7 mouse cellular contexts compared by ENCODE assay signal in the genomic region with DNA sequence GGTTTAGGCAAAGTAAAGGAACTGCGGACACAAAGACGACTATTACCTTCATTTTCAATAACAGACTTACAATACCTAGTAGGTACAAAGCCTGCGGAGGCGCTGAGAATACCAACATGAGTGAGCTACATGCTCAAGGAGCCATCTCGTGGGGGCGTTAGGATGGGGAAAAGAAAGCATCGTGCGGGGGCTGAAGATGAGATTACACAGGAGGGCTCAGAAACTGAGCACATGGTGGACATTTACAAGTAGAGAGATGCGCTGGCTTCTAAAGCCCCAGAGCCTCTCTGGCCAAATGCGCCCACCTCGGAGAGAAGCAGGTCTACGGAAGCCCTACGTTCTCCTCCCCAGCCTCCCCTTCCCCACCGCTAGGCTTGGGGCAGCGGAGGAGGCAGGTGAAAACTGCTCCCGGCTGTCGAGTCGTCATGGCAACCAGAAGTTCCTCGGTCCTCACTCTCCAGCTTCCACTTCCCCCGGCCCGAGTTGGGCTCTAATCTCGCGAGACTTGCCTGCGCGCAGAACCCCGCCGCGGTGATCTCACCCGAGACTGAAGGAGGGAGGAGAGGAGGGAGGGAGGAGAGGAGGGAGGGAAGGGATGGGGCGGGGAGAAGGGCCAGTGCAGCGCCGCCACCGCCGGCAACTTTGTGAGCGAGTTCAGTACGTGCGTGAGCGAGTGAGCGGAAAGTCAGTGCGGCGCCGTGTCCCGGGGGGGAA. TPM values are rescaled to one million over a fixed set of nuclear protein-coding genes. Genes with fewer than 3 reads are reported as not detected.
A peak's percentile ranks its signal among the peaks of the same experiment; 100 is the strongest.
DNase-seq lines count a peak whose midpoint lies in the region; ATAC-seq lines count a peak whose summit lies in the region.

A gene (plus strand): TSS at position 501 of the 714 bp plus-strand sequence.

- peak within 1 kb of the TSS; percentile 93 for H3K4me3 ChIP-seq in intestine, embryonic 15.5 days (replicated peaks)
- H3K4me3 ChIP-seq in midbrain, embryonic 10.5 days, result peak within 1 kb of the TSS; percentile 96

- H3K4me2 ChIP-seq in intestine, embryonic 15.5 days (replicated peaks), result peak within 1 kb of the TSS; percentile 90

- DNase-seq in adrenal gland, adult 18-20 months (ENCODE audit: low spot score in 2 of 2), result peak; percentile 88 to 89
- DNase-seq in embryo, embryonic 11 days, result peak; percentile 99
- peak; percentile 81 to 92 for DNase-seq in gastrocnemius, postnatal 36 days
- DNase-seq in left cerebral cortex, postnatal 25 days (ENCODE audit: low spot score in 2 of 2), result peak; percentile 95 to 98
- DNase-seq in midbrain, embryonic 10.5 days (ENCODE audit: low spot score), result peak; percentile 99
- DNase-seq in right cerebral cortex, postnatal 4 days, result peak; percentile 93

- no peaks in the 10 kb centered on the region for H3K36me3 ChIP-seq in intestine, embryonic 15.5 days
- no peaks in the 10 kb centered on the region for H3K36me3 ChIP-seq in midbrain, embryonic 10.5 days

- peak within 1 kb of the TSS; percentile 95 for H3K27ac ChIP-seq in intestine, embryonic 15.5 days
- H3K27ac ChIP-seq in midbrain, embryonic 10.5 days (replicated peaks), result peak within 1 kb of the TSS; percentile 100

- peak; percentile 90 for ATAC-seq in intestine, embryonic 15.5 days

- H3K9ac ChIP-seq in intestine, embryonic 15.5 days, result peak within 1 kb of the TSS; percentile 93

- no peaks in the 10 kb centered on the region for H3K27me3 ChIP-seq in intestine, embryonic 15.5 days (replicated peaks)
- peaks cover 6% of the 10 kb centered on the region for H3K27me3 ChIP-seq in midbrain, embryonic 10.5 days (ENCODE audit: low read depth, poor library complexity, severe bottlenecking)

- intact Hi-C loops in gastrocnemius, postnatal 36 days (cut with DNase I), result loop anchor here (5.0 kb wide), 1 partner anchor 47 kb away; no protein-coding TSS in a partner anchor
- intact Hi-C loops in left cerebral cortex, postnatal 25 days (cut with DNase I), result loop anchor here (1.0 kb wide), 3 partner anchors 65 to 94 kb away; no protein-coding TSS in a partner anchor

- peaks cover 13% of the 10 kb centered on the region for H3K4me1 ChIP-seq in intestine, embryonic 15.5 days (replicated peaks)
- H3K4me1 ChIP-seq in midbrain, embryonic 10.5 days, result peaks cover 51% of the 10 kb centered on the region

- no peaks in the 10 kb centered on the region for H3K9me3 ChIP-seq in intestine, embryonic 15.5 days
- no peaks in the 10 kb centered on the region for H3K9me3 ChIP-seq in midbrain, embryonic 10.5 days (replicated peaks)

- 1% methylated on average over 36 of the region's 43 CpGs for WGBS in intestine, embryonic 15.5 days
- WGBS in midbrain, embryonic 10.5 days, result under 1% methylated on average over 38 of the region's 43 CpGs

RNA-seq across cellular contexts. Expression of the gene that starts here (rescaled TPM):
- total RNA-seq in adrenal gland, adult 18-20 months (2021), result 10 to 100 TPM; 27.7 to 32.6 TPM
- total RNA-seq in gastrocnemius, postnatal 36 days (2021), result 1 to 10 TPM; 7.7 to 8.0 TPM
- 23.8 and 24.7 TPM in 2 replicates for polyA plus RNA-seq in intestine, embryonic 15.5 days (2015; fragmentation: Nextera tagmentation; extraction: Ambion mirVana)
- 100 to 1,000 TPM; 258 to 266 TPM for total RNA-seq in left cerebral cortex, postnatal 25 days (2021)
- 28.6 and 30.3 TPM in 2 replicates for polyA plus RNA-seq in midbrain, embryonic 10.5 days (2016; fragmentation: Nextera tagmentation; extraction: Ambion mirVana)

Comparison
In these comparisons a context has a peak if more than half of its experiments do, and no peak if none do; other contexts are left out.
1. Peak in every context shown above with its lines: DNase-seq, ATAC-seq, H3K4me3 ChIP-seq and H3K27ac ChIP-seq.
2. RNA of the gene that starts here (total RNA-seq): 258 to 266 TPM in left cerebral cortex, postnatal 25 days; 27.7 to 32.6 TPM in adrenal gland, adult 18-20 months and 7.7 to 8.0 TPM in gastrocnemius, postnatal 36 days; every median in the first group is over 4 times any median in the second.